Mouse (Mus musculus) yolk sac, embryonic 10.5 days (tissue): ENCODE data around the gene Pitpnc1.
A peak's percentile ranks its signal among the peaks of the same experiment; 100 is the strongest.

Experiments used
- DNase-seq: peaks from one replicate; pipeline ENCODE4 v3.0.0-alpha.2; 2017; ENCODE audit warnings: low spot score

Gene Pitpnc1

DNA sequence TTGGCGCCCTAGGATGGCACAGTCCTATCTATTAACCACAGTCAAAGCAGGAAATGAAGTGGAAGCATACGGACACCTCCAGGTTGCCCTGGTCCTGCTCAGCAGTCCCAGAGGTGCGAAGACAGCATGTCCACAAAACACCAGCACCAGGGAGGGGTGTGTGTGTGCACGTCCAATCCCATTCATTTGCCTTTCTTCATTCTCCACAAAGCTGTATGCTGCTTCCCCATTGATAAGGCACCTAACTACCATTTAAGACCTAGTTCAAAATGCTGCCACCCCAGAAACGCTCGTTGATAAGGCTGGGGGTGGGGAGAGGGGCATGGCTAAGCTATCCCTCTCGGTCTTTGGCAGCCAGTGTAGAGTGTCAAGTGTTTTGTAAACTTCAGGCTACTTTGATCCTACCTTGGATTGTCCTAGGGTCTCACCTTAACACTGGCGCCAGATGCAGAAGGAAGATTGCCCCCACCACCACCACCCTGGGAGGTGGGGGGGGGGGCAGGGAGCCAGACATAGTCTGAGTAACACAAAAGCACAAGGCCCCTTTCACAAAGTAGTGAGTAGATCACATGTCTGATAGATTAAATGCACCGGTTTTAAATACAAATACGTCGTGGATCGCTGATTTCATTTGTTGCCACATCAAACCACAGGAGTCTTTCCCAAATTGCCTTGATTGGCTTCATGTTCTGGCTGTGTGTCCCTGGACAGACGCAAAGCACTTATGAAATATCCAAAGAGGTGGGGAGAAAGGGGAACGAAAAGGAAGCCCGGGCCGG lies 2.1 kb downstream of the Pitpnc1 start:
- no peak for DNase-seq

DNA sequence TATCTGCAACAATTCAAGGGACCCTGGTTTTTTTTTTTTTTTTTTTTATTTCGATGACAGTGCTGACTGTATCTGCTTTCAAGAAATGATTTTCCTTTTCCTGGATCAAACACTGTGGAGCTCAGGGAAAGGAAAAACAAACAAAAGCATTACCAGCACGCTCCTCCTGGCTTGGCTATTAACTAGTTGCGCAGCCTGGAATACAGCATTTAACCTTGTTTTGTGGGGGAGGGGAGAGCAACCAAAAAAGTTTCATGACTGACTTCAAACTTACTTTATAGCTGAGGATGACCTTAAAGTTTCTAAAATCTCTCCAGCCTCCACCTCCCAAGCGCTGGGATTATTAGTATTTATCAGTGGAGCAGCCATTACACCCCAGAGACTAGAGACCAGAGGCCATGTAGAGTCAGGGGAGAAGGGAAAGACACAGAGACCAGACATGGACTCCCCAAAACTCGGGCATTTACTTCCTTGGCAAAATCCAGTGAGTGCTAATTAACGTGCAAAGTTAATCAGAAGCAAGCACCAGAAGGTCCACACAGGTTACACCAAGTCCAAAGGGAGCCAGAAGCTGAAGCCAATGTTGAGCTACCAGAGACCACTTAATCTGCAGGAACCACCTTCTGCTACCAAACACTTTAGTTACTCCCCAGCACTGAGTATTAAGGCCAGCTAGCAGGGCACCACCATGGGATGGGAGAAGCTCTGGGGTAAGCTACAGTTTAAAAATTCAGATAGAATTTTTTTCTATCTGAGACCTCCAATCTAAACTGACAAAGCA lies 3.7 kb downstream of the Pitpnc1 start:
- DNase-seq, result peak; percentile 48

GRCm38 (mm10) chr11:107465969-107466368 lies 4.5 kb downstream of the Pitpnc1 start:
- no peak for DNase-seq

- DNase-seq, result no peak
Measured at GRCm38 (mm10) chr11:107465041-107465440, 5.5 kb downstream of the Pitpnc1 start.

GRCm38 (mm10) chr11:107464141-107464540 lies 6.4 kb downstream of the Pitpnc1 start:
- DNase-seq, result no peak

DNA sequence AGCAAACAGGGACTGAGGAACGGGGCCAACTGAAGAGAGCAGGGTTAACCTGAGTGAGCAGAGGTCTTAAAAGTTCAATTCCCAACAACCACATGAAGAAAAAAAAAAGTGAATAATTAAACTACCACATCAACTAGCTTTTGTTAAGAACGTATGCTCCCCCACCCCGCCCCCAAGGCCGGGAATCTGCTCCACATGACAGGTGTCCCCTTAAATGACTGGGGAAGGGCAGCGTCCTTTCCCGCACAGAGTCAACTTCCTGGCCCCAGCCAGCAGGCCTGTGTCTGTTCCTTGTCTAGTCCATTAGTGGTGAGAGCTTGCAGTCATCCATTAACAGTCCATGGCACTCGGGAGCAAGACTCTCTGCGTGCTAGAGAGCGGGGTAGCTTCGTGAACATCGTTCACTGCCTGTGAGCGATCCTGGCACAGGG lies 7.2 kb downstream of the Pitpnc1 start:
- no peak for DNase-seq

DNA sequence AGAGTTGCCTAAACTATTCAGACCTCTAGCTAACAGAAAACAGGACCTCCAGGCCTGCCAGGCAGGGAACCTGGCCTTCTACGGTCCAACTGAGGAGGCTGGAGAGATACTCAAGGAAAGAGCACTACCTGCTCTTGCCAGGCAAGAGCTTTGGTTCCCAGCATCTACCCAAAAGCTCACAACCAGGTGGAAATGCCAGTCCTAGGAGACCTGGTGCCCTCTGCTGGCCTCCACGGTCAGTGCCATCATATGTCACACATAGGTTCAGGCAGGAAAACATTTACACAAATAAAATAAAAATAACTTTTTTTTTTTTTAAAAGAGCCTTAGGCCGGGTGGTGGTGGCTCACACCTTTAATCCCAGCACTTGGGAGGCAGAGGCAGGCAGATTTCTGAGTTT lies 8.0 kb downstream of the Pitpnc1 start:
- DNase-seq, result no peak

DNA sequence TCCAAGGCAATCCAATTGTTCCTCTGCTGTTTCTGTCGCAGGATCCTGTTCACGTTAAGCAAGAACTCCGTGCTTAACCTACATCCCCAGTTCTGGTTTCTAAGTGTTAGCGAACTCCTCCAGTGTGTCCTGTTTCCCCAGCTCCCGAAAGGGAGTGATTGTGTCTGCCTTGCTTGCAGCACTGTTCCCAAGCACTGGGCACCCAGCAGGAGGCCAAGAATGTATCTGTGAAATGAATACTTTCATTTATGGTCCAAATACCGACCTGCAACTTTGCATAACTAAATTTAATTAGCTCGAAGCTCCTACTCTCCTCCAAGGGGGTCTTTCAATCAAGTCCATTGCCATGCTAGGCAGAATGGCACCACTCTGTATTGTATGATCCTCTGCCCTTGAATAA lies 10.7 kb downstream of the Pitpnc1 start:
- no peak for DNase-seq

- DNase-seq, result no peak
Measured at GRCm38 (mm10) chr11:107458986-107459385, 11.5 kb downstream of the Pitpnc1 start.

DNA sequence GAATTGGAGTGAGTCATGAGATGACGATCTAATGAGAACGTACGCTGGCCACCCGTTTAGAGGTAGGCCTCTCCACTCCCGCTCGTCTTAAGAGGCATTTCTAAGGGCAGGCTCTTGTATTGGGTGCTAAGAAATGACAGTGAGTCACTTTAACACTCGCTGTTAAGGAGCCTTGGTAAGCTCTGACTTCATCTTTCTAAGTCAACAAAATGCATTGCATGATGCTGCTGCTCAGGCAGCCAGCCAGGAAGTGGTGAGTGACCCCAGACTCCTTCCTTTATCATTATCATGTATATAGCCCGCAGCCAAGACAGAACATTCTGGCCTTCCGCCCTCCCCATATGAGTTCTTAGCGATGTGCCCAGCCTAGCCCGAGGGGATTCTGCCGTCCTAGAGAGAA lies 12.2 kb downstream of the Pitpnc1 start:
- DNase-seq, result no peak

DNA sequence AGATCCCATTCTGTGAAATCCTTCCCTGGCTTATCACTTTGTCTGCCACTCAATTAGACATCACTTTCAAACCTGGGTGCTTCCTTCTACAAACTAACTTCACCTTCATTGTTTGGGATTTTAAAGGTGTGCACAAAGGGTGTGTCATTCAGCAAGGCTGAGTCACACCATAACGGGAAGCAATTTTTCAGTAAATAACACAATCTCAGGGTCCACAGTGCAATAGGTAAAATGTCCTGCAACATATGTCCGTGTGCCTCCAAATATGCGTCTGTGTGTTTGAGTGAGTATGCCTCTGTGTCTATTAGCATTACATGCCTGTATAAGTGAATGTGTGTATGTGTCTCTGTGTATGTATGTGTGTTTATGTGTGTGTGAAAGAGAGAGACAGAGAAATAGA lies 13.2 kb downstream of the Pitpnc1 start:
- no peak for DNase-seq

DNA sequence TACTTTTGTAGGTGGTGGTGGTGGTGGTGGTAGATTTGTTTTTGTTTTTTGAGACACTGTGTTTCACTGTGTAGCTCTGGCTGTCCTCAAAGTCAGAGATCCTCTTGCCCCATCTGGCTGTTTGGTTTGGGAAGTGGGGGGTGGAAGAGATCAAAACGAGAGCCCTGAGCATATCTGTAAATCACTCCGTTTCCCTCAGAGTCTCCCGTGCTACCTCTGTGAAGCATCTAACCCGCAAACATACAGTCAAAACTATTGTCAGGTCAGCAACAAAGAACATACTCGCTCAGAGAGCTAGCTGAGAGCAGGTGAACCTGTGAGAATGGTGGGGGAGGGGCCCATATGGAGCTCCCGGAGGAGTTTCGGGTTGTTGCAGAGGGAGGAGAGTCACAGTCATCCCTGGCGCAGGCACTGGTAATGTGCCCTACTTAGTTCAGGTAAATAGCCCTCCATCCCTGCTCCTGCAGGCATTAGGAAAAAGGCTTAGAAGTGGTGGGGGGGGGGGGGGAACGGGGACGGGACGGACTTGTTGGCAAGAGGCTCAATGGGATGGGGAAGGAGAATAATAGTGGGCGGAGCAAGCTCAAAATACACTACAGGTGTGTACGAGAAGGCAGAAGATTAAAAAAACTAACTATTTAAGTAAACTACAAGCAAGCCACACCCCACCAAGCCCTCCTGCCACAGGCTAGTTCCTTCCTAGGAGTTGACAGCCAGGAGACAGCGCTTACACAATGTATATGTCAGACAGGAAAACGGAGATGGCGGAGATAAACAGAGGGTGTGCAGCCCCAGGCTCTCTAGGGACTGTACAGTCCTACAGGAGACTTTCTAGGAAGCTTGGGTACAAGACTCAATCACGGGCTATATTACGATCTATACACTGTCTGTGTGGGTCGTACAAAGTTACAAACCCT lies 15.7 kb downstream of the Pitpnc1 start:
- no peak for DNase-seq

- no peak for DNase-seq
Measured at GRCm38 (mm10) chr11:107452053-107452452, 18.4 kb downstream of the Pitpnc1 start.

GRCm38 (mm10) chr11:107451106-107451505 lies 19.4 kb downstream of the Pitpnc1 start:
- no peak for DNase-seq

DNA sequence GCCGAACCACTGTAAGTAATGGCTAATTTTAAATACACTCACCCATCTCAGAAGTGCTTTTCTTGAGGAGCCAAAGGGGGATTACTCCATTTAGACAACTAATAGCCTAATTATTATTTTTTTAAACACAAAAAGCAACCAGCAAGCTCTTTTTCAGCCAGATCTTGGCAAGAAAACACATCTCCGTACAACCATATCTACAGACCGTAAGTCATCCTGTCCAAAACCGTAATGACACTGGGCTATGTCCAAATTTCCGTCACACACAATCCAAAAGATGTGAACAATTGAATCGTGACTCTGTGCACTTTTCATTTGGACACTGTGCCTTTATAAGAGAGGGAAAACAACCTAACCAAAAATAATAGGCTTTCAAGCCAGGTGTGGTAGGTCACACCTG lies 20.4 kb downstream of the Pitpnc1 start:
- DNase-seq, result no peak

- DNase-seq, result no peak
Measured at GRCm38 (mm10) chr11:107449169-107449910, 21.2 kb downstream of the Pitpnc1 start.

DNA sequence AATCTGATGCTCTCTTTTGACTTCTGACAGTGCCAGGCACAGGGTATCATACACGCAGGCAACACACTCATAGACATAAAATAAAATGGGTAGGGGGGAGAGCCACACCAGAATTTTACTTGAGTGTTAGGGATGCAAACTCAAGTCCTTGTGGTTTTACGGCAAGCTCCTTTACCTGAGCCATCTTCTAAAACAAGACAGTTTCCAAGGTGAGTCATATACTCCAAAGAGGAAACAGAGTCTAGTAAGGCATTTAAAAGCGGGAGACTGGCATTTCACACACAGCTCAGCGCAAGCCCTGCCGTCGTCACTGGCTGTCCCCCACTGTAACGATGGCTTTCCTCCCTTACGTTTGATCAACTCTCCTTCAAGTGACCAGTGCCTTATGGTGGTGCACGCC lies 22.6 kb downstream of the Pitpnc1 start:
- DNase-seq, result no peak

- DNase-seq, result no peak
Measured at GRCm38 (mm10) chr11:107447349-107447748, 23.1 kb downstream of the Pitpnc1 start.

DNA sequence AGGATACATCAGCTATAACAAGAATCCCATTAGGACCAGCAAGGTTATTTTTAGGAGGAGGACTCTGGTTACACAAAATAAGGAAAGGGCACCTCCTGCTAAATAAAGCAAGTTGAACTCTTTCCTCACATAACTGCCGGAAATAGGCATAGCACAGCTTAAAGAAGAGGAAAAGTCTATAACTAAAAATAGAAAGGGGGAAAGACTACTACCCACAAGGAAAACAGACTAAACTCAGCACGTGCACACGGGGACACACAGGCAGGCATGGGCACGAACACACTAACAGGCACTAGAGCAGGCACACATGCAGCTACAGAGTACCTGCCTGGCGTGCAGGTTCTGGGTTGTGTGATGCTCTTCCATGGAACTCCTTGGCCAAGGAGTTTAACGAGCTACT lies 23.8 kb downstream of the Pitpnc1 start:
- no peak for DNase-seq

- DNase-seq, result no peak
Measured at GRCm38 (mm10) chr11:107445683-107446082, 24.8 kb downstream of the Pitpnc1 start.
